Mouse (Mus musculus) cerebellum, adult 9-11 months (tissue): Measurements from ENCODE around the gene Plscr4.

ENCODE experiments used
- DNase-seq: peaks from one replicate; pipeline ENCODE4 v3.0.0; 2022

Plscr4 gene

GRCm38 (mm10) chr9:92517036-92517435, 59.9 kb downstream of the Plscr4 start:
- no peak for DNase-seq

GRCm38 (mm10) chr9:92520751-92521150, 63.6 kb downstream of the Plscr4 start:
- no peak for DNase-seq

GRCm38 (mm10) chr9:92524506-92524905, 67.3 kb downstream of the Plscr4 start:
- no peak for DNase-seq

- no peak for DNase-seq
Measured at GRCm38 (mm10) chr9:92530055-92530454, 72.9 kb downstream of the Plscr4 start.

GRCm38 (mm10) chr9:92537735-92538134, 80.6 kb downstream of the Plscr4 start:
- DNase-seq, result no peak

GRCm38 (mm10) chr9:92538216-92538615, 81.0 kb downstream of the Plscr4 start:
- DNase-seq, result no peak
